Mouse (Mus musculus): Measurements from ENCODE around the gene Olfr204. TPM values are rescaled to one million over a fixed set of nuclear protein-coding genes. Genes with fewer than 3 reads are reported as not detected.
"Not testable (repeated sequence)": the region's sequence is repeated elsewhere in the genome, so short reads cannot be mapped to it uniquely, and the experiment has no call there.

Gene Olfr204
- not detected in 2 replicates for polyA plus RNA-seq (2015; fragmentation: Nextera tagmentation; extraction: Ambion mirVana)

- H3K36me3 ChIP-seq (ENCODE audit: poor library complexity, severe bottlenecking): no peaks in the 10 kb centered on the region
- H3K27me3 ChIP-seq: no peaks in the 10 kb centered on the region
- no peak within 1 kb of the TSS for H3K4me3 ChIP-seq
- no peak within 1 kb of the TSS for H3K9ac ChIP-seq
- no peaks in the 10 kb centered on the region for H3K4me1 ChIP-seq
- no peaks in the 10 kb centered on the region for H3K9me3 ChIP-seq (replicated peaks)
- ATAC-seq: no peak
- no peak within 1 kb of the TSS for H3K27ac ChIP-seq
- no peak within 1 kb of the TSS for H3K4me2 ChIP-seq
These were observed at the start of gene Olfr204 for GRCm38 (mm10) chr16:59318148-59318547. Gene Olfr204, minus strand, starts transcription at chr16:59318248.

GRCm38 (mm10) chr16:59363893-59364292 lies 45.8 kb upstream of the Olfr204 start, which contains the start of gene Olfr209:
Gene Olfr209, minus strand, starts transcription at chr16:59363993.
- Histone ChIP-seq H3K9me3 (replicated peaks) (no peaks in the 10 kb centered on the region), H3K27me3 (no peaks in the 10 kb centered on the region), H3K4me2 (no peak within 1 kb of the TSS), H3K9ac (no peak within 1 kb of the TSS), H3K27ac (no peak within 1 kb of the TSS), H3K4me3 (no peak within 1 kb of the TSS), H3K36me3 (ENCODE audit: poor library complexity, severe bottlenecking) (no peaks in the 10 kb centered on the region), H3K4me1 (no peaks in the 10 kb centered on the region)
- no peak for ATAC-seq
- 76% methylated on average over 2 of the region's 2 CpGs for WGBS

GRCm38 (mm10) chr16:59349146-59349545 lies 31.1 kb upstream of the Olfr204 start, which contains the start of gene Olfr206:
Gene Olfr206, minus strand, starts transcription at chr16:59349246.
- Histone ChIP-seq H3K4me3 (no peak within 1 kb of the TSS), H3K27ac (no peak within 1 kb of the TSS), H3K9ac (no peak within 1 kb of the TSS), H3K9me3 (replicated peaks) (no peaks in the 10 kb centered on the region), H3K36me3 (ENCODE audit: poor library complexity, severe bottlenecking) (no peaks in the 10 kb centered on the region), H3K27me3 (no peaks in the 10 kb centered on the region), H3K4me2 (no peak within 1 kb of the TSS), H3K4me1 (no peaks in the 10 kb centered on the region)
- no peak for ATAC-seq
- 89% methylated on average over 1 of the region's 1 CpGs for WGBS

- Histone ChIP-seq H3K4me2 (no peak within 1 kb of the TSS), H3K9ac (no peak within 1 kb of the TSS), H3K4me3 (no peak within 1 kb of the TSS), H3K9me3 (replicated peaks) (0 out of 2 replicates have a peak, but pooled peaks cover 3% of the 10 kb centered on the region), H3K4me1 (no peaks in the 10 kb centered on the region), H3K36me3 (ENCODE audit: poor library complexity, severe bottlenecking) (no peaks in the 10 kb centered on the region), H3K27ac (no peak within 1 kb of the TSS), H3K27me3 (no peaks in the 10 kb centered on the region)
- ATAC-seq: no peak
These were observed 13.0 kb upstream of the Olfr204 start, which contains the start of gene Olfr205 for GRCm38 (mm10) chr16:59331038-59331437. Gene Olfr205, minus strand, starts transcription at chr16:59331138.

- H3K4me2 ChIP-seq; H3K4me3 ChIP-seq; H3K27me3 ChIP-seq; H3K27ac ChIP-seq; H3K4me1 ChIP-seq; H3K36me3 ChIP-seq (ENCODE audit: poor library complexity, severe bottlenecking); H3K9ac ChIP-seq; H3K9me3 ChIP-seq (replicated peaks); ATAC-seq: not testable (repeated sequence)
- 48% methylated on average over 1 of the region's 1 CpGs for WGBS
These were observed 5.2 kb upstream of the Olfr204 start for GRCm38 (mm10) chr16:59323262-59323661.

- Histone ChIP-seq H3K4me1 (no peaks in the 10 kb centered on the region), H3K9ac (no peak within 1 kb of the TSS), H3K36me3 (ENCODE audit: poor library complexity, severe bottlenecking) (no peaks in the 10 kb centered on the region), H3K4me3 (no peak within 1 kb of the TSS), H3K27me3 (no peaks in the 10 kb centered on the region), H3K9me3 (replicated peaks) (no peaks in the 10 kb centered on the region), H3K4me2 (no peak within 1 kb of the TSS), H3K27ac (no peak within 1 kb of the TSS)
- ATAC-seq: no peak
- WGBS: 84% methylated on average over 2 of the region's 2 CpGs
These were observed 19.5 kb downstream of the Olfr204 start, which contains the start of gene Olfr203 for GRCm38 (mm10) chr16:59298581-59298980. Gene Olfr203, plus strand, starts transcription at chr16:59298881.

- H3K4me3 ChIP-seq; H3K4me1 ChIP-seq; H3K4me2 ChIP-seq; H3K27me3 ChIP-seq; H3K9me3 ChIP-seq (replicated peaks); H3K36me3 ChIP-seq (ENCODE audit: poor library complexity, severe bottlenecking); ATAC-seq; H3K27ac ChIP-seq; H3K9ac ChIP-seq: not testable (repeated sequence)
- WGBS: 87% methylated on average over 9 of the region's 9 CpGs
These were observed 30.5 kb downstream of the Olfr204 start for GRCm38 (mm10) chr16:59287576-59287975.

- Histone ChIP-seq H3K27me3 (no peaks in the 10 kb centered on the region), H3K27ac (no peak within 1 kb of the TSS), H3K4me2 (no peak within 1 kb of the TSS), H3K9me3 (replicated peaks) (no peaks in the 10 kb centered on the region), H3K4me1 (no peaks in the 10 kb centered on the region), H3K36me3 (ENCODE audit: poor library complexity, severe bottlenecking) (no peaks in the 10 kb centered on the region), H3K9ac (no peak within 1 kb of the TSS), H3K4me3 (no peak within 1 kb of the TSS)
- ATAC-seq: no peak
- 84% methylated on average over 1 of the region's 1 CpGs for WGBS
These were observed 31.4 kb downstream of the Olfr204 start, which contains the start of gene Olfr202 for GRCm38 (mm10) chr16:59286693-59287092. Gene Olfr202, minus strand, starts transcription at chr16:59286793.

GRCm38 (mm10) chr16:59283476-59283875 lies 34.6 kb downstream of the Olfr204 start:
- 83% methylated on average over 1 of the region's 1 CpGs for WGBS
- Histone ChIP-seq H3K27me3 (no peaks in the 10 kb centered on the region), H3K9ac (no peak overlapping the region)

GRCm38 (mm10) chr16:59280542-59280941 lies 37.5 kb downstream of the Olfr204 start:
- Histone ChIP-seq H3K9me3 (replicated peaks) (no peaks in the 10 kb centered on the region), H3K4me2 (no peak overlapping the region), H3K27ac (no peak overlapping the region), H3K4me3 (no peak overlapping the region), H3K36me3 (ENCODE audit: poor library complexity, severe bottlenecking) (no peaks in the 10 kb centered on the region), H3K4me1 (no peaks in the 10 kb centered on the region), H3K9ac (no peak overlapping the region), H3K27me3 (no peaks in the 10 kb centered on the region)
- ATAC-seq: no peak
- 82% methylated on average over 3 of the region's 3 CpGs for WGBS

More at GRCm38 (mm10) chr16:59283476-59283875, 34.6 kb downstream of the Olfr204 start:
- Histone ChIP-seq H3K36me3 (ENCODE audit: poor library complexity, severe bottlenecking) (no peaks in the 10 kb centered on the region), H3K27ac (no peak overlapping the region), H3K4me3 (no peak overlapping the region), H3K4me2 (no peak overlapping the region), H3K9me3 (replicated peaks) (no peaks in the 10 kb centered on the region), H3K4me1 (no peaks in the 10 kb centered on the region)
- no peak for ATAC-seq

- not testable (repeated sequence) for H3K4me2 ChIP-seq; H3K4me1 ChIP-seq; H3K27ac ChIP-seq; H3K36me3 ChIP-seq (ENCODE audit: poor library complexity, severe bottlenecking); ATAC-seq; H3K9me3 ChIP-seq (replicated peaks); H3K9ac ChIP-seq; H3K27me3 ChIP-seq; H3K4me3 ChIP-seq
- 88% methylated on average over 4 of the region's 4 CpGs for WGBS
These were observed 45.5 kb downstream of the Olfr204 start, which contains the start of gene Olfr201 for GRCm38 (mm10) chr16:59272532-59272931. Gene Olfr201, minus strand, starts transcription at chr16:59272632.

GRCm38 (mm10) chr16:59269097-59269496 lies 49.0 kb downstream of the Olfr204 start:
- H3K27me3 ChIP-seq; H3K36me3 ChIP-seq (ENCODE audit: poor library complexity, severe bottlenecking); H3K9ac ChIP-seq; H3K4me3 ChIP-seq; H3K4me2 ChIP-seq; H3K27ac ChIP-seq; ATAC-seq; H3K9me3 ChIP-seq (replicated peaks); H3K4me1 ChIP-seq: not testable (repeated sequence)
- WGBS: 78% methylated on average over 4 of the region's 4 CpGs

Measured in forebrain, embryonic 13.5 days (tissue).